Mouse (Mus musculus) bone marrow macrophage, adult 2 months (primary cell): ENCODE measurements around the gene A4galt. TPM values are rescaled to one million over a fixed set of nuclear protein-coding genes. Genes with fewer than 3 reads are reported as not detected.
"Not testable (repeated sequence)": the region's sequence is repeated elsewhere in the genome, so short reads cannot be mapped to it uniquely, and the experiment has no call there.

ENCODE experiments used
- H3K27ac ChIP-seq: 2 replicates; pipeline ENCODE4 v1.5.1; 2012; ENCODE audit warnings: low read depth, low read length; ENCODE audit not compliant: insufficient read depth
- H3K4me1 ChIP-seq: 2 replicates; pipeline ENCODE4 v1.6.1; 2012; ENCODE audit warnings: low read length; ENCODE audit not compliant: control insufficient read depth, insufficient read depth
- H3K4me3 ChIP-seq: 2 replicates; pipeline ENCODE4 v1.5.1; 2012; ENCODE audit warnings: mild to moderate bottlenecking, low read length, moderate library complexity; ENCODE audit not compliant: insufficient read depth
- CTCF ChIP-seq: IDR thresholded peaks from 2 replicates; pipeline ENCODE4 v1.5.1; 2012; ENCODE audit warnings: low read depth, mild to moderate bottlenecking, low read length, moderate library complexity
- POLR2A ChIP-seq: IDR thresholded peaks from 2 replicates; pipeline ENCODE4 v1.6.1; 2012; ENCODE audit warnings: mild to moderate bottlenecking, low read depth, low read length, borderline replicate concordance
- polyA plus RNA-seq: library from polyadenylated mRNA; stranded (reverse); fragments of >200 nt; gene quantifications from 2 replicates; pipeline ENCODE4 v1.2.4, GENCODE M21; 2012; ENCODE audit not compliant: missing spikeins, insufficient read depth, insufficient read length

Gene A4galt
- polyA plus RNA-seq, 1 experiment, result not detected

- peak overlapping the region; percentile 69; the same call in 1 of the 2 replicates for H3K27ac ChIP-seq
- H3K4me1 ChIP-seq, result peaks cover 42% of the 10 kb centered on the region
- no peak for TF ChIP-seq POLR2A
- no peak for TF ChIP-seq CTCF
These were observed 41.6 kb upstream of the A4galt start for GRCm38 (mm10) chr15:83293144-83293543.

GRCm38 (mm10) chr15:83292261-83293056 is 40.9 kb upstream of the A4galt start:
- Histone ChIP-seq H3K4me1 (peaks cover 42% of the 10 kb centered on the region), H3K27ac (no peak overlapping the region), H3K4me3 (no peak overlapping the region)
- TF ChIP-seq CTCF (no peak), POLR2A (no peak)

More at GRCm38 (mm10) chr15:83293144-83293543, 41.6 kb upstream of the A4galt start:
- H3K4me3 ChIP-seq, result no peak overlapping the region

DNA sequence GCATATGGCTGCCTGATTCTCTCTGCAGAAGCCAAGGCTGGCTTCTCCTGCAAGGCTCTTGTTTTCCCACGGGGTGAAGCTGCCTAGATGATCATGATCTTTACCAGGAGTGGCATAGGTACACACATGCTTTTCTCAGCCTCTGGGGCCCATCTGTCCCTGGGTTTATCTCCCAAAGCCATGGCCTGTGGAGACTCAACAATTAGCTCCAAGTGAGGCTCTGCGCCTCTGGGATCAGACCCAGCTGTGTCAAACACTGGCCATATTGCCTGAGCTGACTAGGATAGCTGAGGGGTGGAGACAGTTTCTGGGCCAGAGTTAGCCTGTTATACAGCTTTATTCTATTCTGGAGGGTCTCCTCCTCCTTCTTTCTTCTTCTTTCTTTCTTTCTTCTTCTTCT is 39.3 kb upstream of the A4galt start:
- Histone ChIP-seq H3K4me3 (no peak overlapping the region), H3K27ac (no peak overlapping the region), H3K4me1 (peaks cover 37% of the 10 kb centered on the region)
- no peak for TF ChIP-seq CTCF
- no peak for TF ChIP-seq POLR2A

- Histone ChIP-seq H3K27ac (no peak overlapping the region), H3K4me1 (no peaks in the 10 kb centered on the region), H3K4me3 (no peak overlapping the region)
- no peak for TF ChIP-seq POLR2A
- no peak for TF ChIP-seq CTCF
These were observed 33.3 kb upstream of the A4galt start for GRCm38 (mm10) chr15:83284828-83285227.

DNA sequence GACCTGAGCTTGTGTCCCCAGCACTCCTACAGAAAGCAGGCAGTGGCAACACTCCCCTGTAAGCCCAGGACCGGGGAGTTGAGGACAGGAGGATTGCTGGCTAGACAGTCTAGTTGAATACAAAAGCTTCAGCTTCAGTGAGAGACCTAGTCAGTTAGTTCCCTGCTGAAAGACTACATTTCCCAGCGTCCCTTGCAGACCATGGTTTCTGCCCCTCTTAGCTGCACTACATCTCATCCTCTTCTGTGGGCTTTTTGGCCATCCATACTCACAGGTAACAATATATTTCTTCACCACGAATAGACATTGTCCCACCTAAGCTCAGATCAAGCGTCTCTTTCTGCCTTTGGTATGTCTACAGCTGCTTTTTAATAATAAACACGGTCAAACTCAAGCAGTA is 30.8 kb upstream of the A4galt start:
- TF ChIP-seq POLR2A (no peak), CTCF (no peak)
- Histone ChIP-seq H3K4me3 (no peak overlapping the region), H3K4me1 (no peaks in the 10 kb centered on the region), H3K27ac (no peak overlapping the region)

DNA sequence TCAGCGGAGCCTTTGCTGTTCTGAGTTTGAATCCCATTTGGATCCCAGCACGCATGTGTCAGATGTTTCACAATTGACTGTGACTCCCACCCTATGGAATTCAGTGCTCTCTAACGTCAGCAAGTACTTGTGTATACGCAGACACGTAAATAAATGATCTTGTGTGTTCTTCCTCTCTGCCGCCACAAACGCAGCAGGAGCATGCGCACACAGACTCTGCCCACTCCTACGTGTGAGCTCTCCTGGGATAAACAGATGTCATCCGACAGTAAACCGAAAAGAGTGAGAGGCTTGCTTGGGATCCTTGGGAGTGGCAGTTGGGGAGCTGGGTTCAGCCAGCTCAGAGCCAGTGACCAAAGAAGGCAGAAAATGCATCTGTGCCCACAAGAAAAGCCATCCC is 29.7 kb upstream of the A4galt start:
- no peaks in the 10 kb centered on the region for H3K4me1 ChIP-seq
- no peak overlapping the region for H3K27ac ChIP-seq
- TF ChIP-seq CTCF, result no peak
- no peak for TF ChIP-seq POLR2A
- H3K4me3 ChIP-seq, result no peak overlapping the region

- Histone ChIP-seq H3K27ac (no peak overlapping the region), H3K4me3 (no peak overlapping the region), H3K4me1 (no peaks in the 10 kb centered on the region)
- TF ChIP-seq CTCF, result no peak
- no peak for TF ChIP-seq POLR2A
These were observed 27.0 kb upstream of the A4galt start for GRCm38 (mm10) chr15:83278579-83278978.

DNA sequence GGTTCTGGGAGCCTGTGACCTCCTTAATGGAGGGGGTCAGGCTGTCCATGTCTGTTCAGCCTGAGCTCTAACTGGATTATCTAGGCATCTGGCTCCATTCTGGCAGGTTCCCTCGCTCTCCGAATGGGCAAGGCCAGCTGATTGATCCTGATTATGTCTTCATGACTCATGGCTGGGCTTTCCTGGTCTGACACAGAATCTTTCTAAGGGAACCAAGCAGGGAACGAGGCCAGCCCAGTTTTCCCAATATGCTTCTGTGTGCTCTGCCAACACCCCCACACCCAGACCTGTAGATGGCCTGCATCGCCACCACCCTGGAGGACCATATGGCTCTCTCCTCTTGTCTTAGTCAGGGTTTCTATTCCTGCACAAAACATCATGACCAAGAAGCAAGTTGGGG is 25.9 kb upstream of the A4galt start:
- Histone ChIP-seq H3K4me1 (no peaks in the 10 kb centered on the region), H3K4me3 (no peak overlapping the region), H3K27ac (no peak overlapping the region)
- TF ChIP-seq POLR2A (no peak), CTCF (no peak)

GRCm38 (mm10) chr15:83274237-83274636 is 22.7 kb upstream of the A4galt start:
- H3K27ac ChIP-seq, H3K4me3 ChIP-seq, H3K4me1 ChIP-seq: not testable (repeated sequence)

- TF ChIP-seq CTCF, result no peak
- TF ChIP-seq POLR2A, result no peak
- H3K4me1 ChIP-seq, result no peaks in the 10 kb centered on the region
- H3K27ac ChIP-seq, result no peak overlapping the region
- H3K4me3 ChIP-seq, result no peak overlapping the region
These were observed 21.4 kb upstream of the A4galt start for GRCm38 (mm10) chr15:83273017-83273416.

DNA sequence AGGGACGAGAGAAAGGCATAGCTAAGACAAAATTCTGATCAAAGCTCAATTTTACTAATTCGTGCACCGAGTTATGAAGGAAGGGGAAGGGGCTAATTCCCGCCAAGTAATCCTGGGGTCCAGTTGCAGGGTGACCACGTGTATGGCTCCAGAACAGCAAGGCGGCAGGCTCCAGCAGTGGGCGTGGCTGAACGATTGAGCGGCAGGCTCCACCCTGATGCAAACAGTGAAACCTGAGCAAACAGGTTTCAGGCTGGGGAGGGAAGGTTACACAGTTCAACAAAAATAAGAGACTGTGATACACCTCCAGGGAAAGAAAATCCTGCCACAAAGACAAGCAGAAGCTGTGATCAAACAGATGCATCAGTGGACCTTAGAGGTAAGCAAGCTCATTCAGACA is 19.6 kb upstream of the A4galt start:
- H3K4me1 ChIP-seq, H3K27ac ChIP-seq, H3K4me3 ChIP-seq: not testable (repeated sequence)

DNA sequence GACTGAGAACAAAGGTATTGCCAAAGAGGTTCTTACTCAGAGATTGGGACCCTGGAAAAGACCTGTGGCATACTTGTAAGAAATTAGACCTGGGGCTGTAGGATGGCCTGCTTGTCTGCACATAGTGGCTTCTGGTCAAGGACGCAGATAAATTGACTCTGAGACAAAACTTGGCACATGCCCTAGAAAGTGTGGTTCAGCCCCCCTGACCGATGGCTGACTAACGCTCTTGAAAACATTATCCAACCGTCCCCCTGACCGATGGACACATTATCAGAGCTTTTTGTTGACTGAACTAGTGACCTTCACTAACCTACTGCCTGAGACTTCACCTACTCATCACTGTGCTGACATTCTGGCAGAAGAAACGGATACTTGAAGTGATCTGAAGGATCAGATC is 18.4 kb upstream of the A4galt start:
- not testable (repeated sequence) for H3K27ac ChIP-seq, H3K4me1 ChIP-seq, H3K4me3 ChIP-seq

GRCm38 (mm10) chr15:83268428-83268827 is 16.9 kb upstream of the A4galt start:
- H3K4me1 ChIP-seq, H3K4me3 ChIP-seq, H3K27ac ChIP-seq: not testable (repeated sequence)
